10 mouse cellular contexts compared by ENCODE assay signal in genomic region chr11:113334444-113334881, GRCm38 (mm10).
DNase-seq lines count a peak whose midpoint lies in the region; ATAC-seq and TF ChIP-seq lines count a peak whose summit lies in the region.
"Had no signal": no experiment of that assay in that cellular context is flagged by ENCODE, and none has a peak within 500 bp of the region (broad histone marks: within the 10 kb centered on the region; RNA-seq: fewer than 3 reads in every experiment).

No protein-coding gene starts in this region.

- no peaks in the 10 kb centered on the region for H3K36me3 ChIP-seq in intestine, embryonic 14.5 days (ENCODE audit: control insufficient read depth, insufficient read depth, low read length)
- H3K36me3 ChIP-seq in intestine, postnatal 0 days (ENCODE audit: control insufficient read depth, insufficient read depth): no peaks in the 10 kb centered on the region
- H3K36me3 ChIP-seq in lung, embryonic 16.5 days (ENCODE audit: control insufficient read depth, insufficient read depth, low read length): no peaks in the 10 kb centered on the region
- H3K36me3 ChIP-seq in liver, embryonic 12.5 days: no peaks in the 10 kb centered on the region

- H3K9ac ChIP-seq in intestine, embryonic 14.5 days (ENCODE audit: low read length): no peak overlapping the region
- H3K9ac ChIP-seq in intestine, postnatal 0 days (ENCODE audit: low read depth, low read length): no peak overlapping the region
- H3K9ac ChIP-seq in lung, embryonic 16.5 days (ENCODE audit: low read length): no peak overlapping the region
- no peak overlapping the region for H3K9ac ChIP-seq in liver, embryonic 12.5 days
- H3K9ac ChIP-seq: liver, embryonic 14.5 days had no signal

- no peak overlapping the region for H3K4me2 ChIP-seq in intestine, embryonic 14.5 days (ENCODE audit: low read length)
- H3K4me2 ChIP-seq in intestine, postnatal 0 days (replicated peaks; ENCODE audit: low read depth): no peak overlapping the region
- H3K4me2 ChIP-seq in lung, embryonic 16.5 days (ENCODE audit: low read depth, low read length): no peak overlapping the region
- H3K4me2 ChIP-seq in liver, embryonic 12.5 days: no peak overlapping the region

- H3K27me3 ChIP-seq in intestine, embryonic 14.5 days (replicated peaks; ENCODE audit: control insufficient read depth, insufficient read depth, low read length): no peaks in the 10 kb centered on the region
- H3K27me3 ChIP-seq in intestine, postnatal 0 days (replicated peaks; ENCODE audit: control insufficient read depth, insufficient read depth, low read length): no peaks in the 10 kb centered on the region
- no peaks in the 10 kb centered on the region for H3K27me3 ChIP-seq in lung, embryonic 16.5 days (ENCODE audit: control insufficient read depth, insufficient read depth, low read depth, low read length)
- no peaks in the 10 kb centered on the region for H3K27me3 ChIP-seq in liver, embryonic 12.5 days (replicated peaks)

- ATAC-seq in intestine, embryonic 14.5 days (replicated peaks; ENCODE audit: low FRiP score, low TSS enrichment, low read depth): 0 out of 2 replicates have a peak, but pooled peaks have one; percentile 12
- ATAC-seq in intestine, postnatal 0 days: no peak
- 0 out of 2 replicates have a peak, but pooled peaks have one; percentile 26 for ATAC-seq in lung, embryonic 16.5 days (ENCODE audit: low read depth)
- no peak for ATAC-seq in liver, embryonic 12.5 days

- H3K4me1 ChIP-seq in intestine, embryonic 14.5 days (replicated peaks; ENCODE audit: control insufficient read depth, insufficient read depth, low read length): no peaks in the 10 kb centered on the region
- H3K4me1 ChIP-seq in intestine, postnatal 0 days (replicated peaks; ENCODE audit: control insufficient read depth, insufficient read depth, low read length): no peaks in the 10 kb centered on the region; the same call in 1 of the 2 replicates
- H3K4me1 ChIP-seq in lung, embryonic 16.5 days (replicated peaks; ENCODE audit: control insufficient read depth, insufficient read depth, low read length): peaks cover 12% of the 10 kb centered on the region
- H3K4me1 ChIP-seq in liver, embryonic 12.5 days: no peaks in the 10 kb centered on the region

- 57% methylated on average over 5 of the region's 5 CpGs for WGBS in intestine, embryonic 14.5 days
- WGBS in intestine, postnatal 0 days: 61% methylated on average over 5 of the region's 5 CpGs
- WGBS in lung, embryonic 16.5 days: 25% methylated on average over 5 of the region's 5 CpGs
- WGBS in liver, embryonic 12.5 days (ENCODE audit: insufficient replicate concordance): 21% methylated on average over 5 of the region's 5 CpGs

- no peak overlapping the region for H3K27ac ChIP-seq in intestine, embryonic 14.5 days (ENCODE audit: low read depth)
- no peak overlapping the region for H3K27ac ChIP-seq in intestine, postnatal 0 days (ENCODE audit: low read depth, low read length)
- H3K27ac ChIP-seq in lung, embryonic 16.5 days (ENCODE audit: low read length): no peak overlapping the region
- no peak overlapping the region for H3K27ac ChIP-seq in liver, embryonic 12.5 days
- H3K27ac ChIP-seq: liver, embryonic 14.5 days had no signal

- TF ChIP-seq CTCF in intestine, postnatal 0 days (IDR thresholded peaks at IDR 0.05; ENCODE audit: low read depth): no peak

- 0 out of 2 replicates have a peak, but pooled peaks cover 3% of the 10 kb centered on the region for H3K9me3 ChIP-seq in intestine, embryonic 14.5 days (ENCODE audit: control insufficient read depth, low read length)
- no peaks in the 10 kb centered on the region for H3K9me3 ChIP-seq in intestine, postnatal 0 days (ENCODE audit: control insufficient read depth)
- no peaks in the 10 kb centered on the region for H3K9me3 ChIP-seq in lung, embryonic 16.5 days (ENCODE audit: control insufficient read depth, low read length)
- H3K9me3 ChIP-seq in liver, embryonic 12.5 days (replicated peaks): no peaks in the 10 kb centered on the region

- no peak overlapping the region for H3K4me3 ChIP-seq in intestine, embryonic 14.5 days (ENCODE audit: low read depth, low read length)
- H3K4me3 ChIP-seq in intestine, postnatal 0 days (ENCODE audit: low read depth, low read length): no peak overlapping the region
- H3K4me3 ChIP-seq in lung, embryonic 16.5 days (ENCODE audit: low read length): no peak overlapping the region
- H3K4me3 ChIP-seq in liver, embryonic 12.5 days: no peak overlapping the region

- no peak for DNase-seq in intestine, embryonic 14.5 days (ENCODE audit: low spot score)
- DNase-seq in 3T3-L1 (ENCODE audit: low read depth, low spot score): peak; percentile 47
- DNase-seq in NIH3T3 (ENCODE audit: low read depth): peak; percentile 44
- DNase-seq in layer of hippocampus, postnatal 36 days: no peak
- no peak for DNase-seq in embryo, embryonic 9.5 days (ENCODE audit: extremely low spot score)
- DNase-seq: cerebellum, adult 11 months had no signal

Comparison
In these comparisons a context has a peak if more than half of its experiments do, and no peak if none do; other contexts are left out.
1. ATAC-seq: peak in intestine, embryonic 14.5 days (single experiment) and lung, embryonic 16.5 days (single experiment); none in intestine, postnatal 0 days (single experiment) and liver, embryonic 12.5 days (single experiment).
2. DNase-seq: peak in 3T3-L1 (single experiment) and NIH3T3 (single experiment); none in intestine, embryonic 14.5 days (single experiment), layer of hippocampus, postnatal 36 days (0 of 2) and embryo, embryonic 9.5 days (single experiment).